Mouse (Mus musculus): ENCODE data around the gene Tbc1d8.

The Tbc1d8 gene

GRCm38 (mm10) chr1:39478057-39478895 lies at the start of gene Tbc1d8:
TSS of gene Tbc1d8 (minus strand) at chr1:39478755.
- peak; percentile 71 to 82 for DNase-seq (ENCODE audit: low spot score in 2 of 2)

- no peak for DNase-seq (ENCODE audit: low spot score in 2 of 2)
These were observed 49.8 kb upstream of the Tbc1d8 start for GRCm38 (mm10) chr1:39528319-39528718.

DNA sequence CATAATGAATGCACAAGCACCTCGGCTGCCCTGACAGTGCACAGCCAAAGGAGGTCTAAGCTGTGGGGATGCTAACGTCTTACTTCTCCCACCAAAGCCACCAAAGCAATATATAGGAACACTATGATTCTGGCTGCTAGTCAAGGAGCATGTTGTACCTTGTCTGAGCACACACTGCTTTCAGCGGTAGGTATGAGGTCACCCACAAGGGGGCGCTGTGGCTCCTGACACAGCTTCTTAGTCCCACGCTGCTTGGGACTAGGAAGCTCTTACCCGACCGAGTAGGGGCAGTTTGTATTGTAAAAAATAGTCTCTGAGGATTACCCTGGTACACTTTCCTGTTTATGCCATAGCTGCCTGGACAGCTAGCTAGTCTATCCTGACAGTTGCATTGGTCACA lies 48.9 kb upstream of the Tbc1d8 start:
- peak; percentile 73 to 74 for DNase-seq (ENCODE audit: low spot score in 2 of 2)

GRCm38 (mm10) chr1:39526371-39527167 lies 48.0 kb upstream of the Tbc1d8 start:
- no peak for DNase-seq (ENCODE audit: low spot score in 2 of 2)

GRCm38 (mm10) chr1:39525763-39526162 lies 47.2 kb upstream of the Tbc1d8 start:
- DNase-seq (ENCODE audit: low spot score in 2 of 2), result no peak

GRCm38 (mm10) chr1:39522519-39522918 lies 44.0 kb upstream of the Tbc1d8 start:
- peak in 1 of 2 experiments; percentile 31 for DNase-seq (ENCODE audit: low spot score in 2 of 2)

DNA sequence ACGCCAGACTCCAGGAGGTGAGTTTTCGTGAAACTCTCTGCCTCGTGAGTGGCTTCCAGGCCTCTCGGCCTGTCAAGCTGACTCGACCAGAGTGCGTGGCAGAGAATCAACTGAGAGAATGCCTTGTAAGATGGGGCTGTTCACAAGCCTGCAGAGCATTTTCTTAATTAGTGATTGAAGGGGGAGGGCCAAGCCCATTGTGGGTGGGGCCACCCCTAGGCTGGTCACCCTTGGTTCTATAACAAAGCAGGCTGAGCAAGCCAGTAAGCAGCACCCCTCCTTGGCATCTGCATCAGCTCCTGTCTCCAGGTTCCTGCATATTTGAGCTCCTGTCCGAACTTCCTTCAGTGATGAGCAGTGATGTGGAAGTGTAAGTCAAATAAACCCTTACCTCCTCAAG lies 42.8 kb upstream of the Tbc1d8 start:
- DNase-seq (ENCODE audit: low spot score in 2 of 2), result no peak

- no peak for DNase-seq (ENCODE audit: low spot score in 2 of 2)
These were observed 36.9 kb upstream of the Tbc1d8 start for GRCm38 (mm10) chr1:39515303-39515991.

GRCm38 (mm10) chr1:39512183-39512582 lies 33.6 kb upstream of the Tbc1d8 start:
- no peak for DNase-seq (ENCODE audit: low spot score in 2 of 2)

DNA sequence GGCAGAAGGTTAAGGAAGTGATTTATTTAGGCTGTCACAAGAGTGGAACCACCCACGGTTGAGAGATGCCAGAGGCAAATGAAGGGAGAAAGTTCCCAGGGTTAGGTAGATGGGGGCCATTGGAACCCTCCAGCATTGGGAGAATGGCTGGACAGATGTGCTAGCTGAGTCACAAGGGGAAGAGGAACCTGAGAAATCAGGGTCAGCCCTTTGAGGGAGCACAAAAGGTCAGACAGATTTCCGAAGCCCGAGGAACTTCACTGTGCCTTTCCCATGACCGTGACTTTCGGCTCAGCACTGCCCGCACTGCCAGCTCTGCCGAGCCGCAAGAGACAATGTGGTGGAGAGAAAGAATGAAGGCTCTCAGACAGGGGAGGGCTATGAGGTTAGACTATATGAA lies 33.2 kb upstream of the Tbc1d8 start:
- no peak for DNase-seq (ENCODE audit: low spot score in 2 of 2)

DNA sequence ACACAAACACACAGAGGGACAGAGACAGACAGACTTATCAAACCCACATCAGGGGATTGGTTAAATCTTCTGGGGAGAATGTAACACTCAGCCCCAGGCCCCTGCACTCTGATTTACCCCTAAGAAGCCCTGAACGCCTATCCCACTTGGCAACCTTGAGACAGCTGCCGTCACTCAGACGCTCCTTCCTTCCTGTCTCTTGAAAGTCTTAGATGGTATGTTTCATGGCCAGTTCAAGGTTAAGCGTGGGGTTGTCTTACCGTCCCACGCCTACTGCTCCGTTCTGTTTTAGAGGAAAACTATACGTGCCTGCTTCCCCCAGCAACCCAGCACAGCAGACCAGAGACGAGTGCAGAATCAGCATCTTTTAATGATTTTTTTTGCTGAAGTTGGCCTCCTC lies 27.0 kb upstream of the Tbc1d8 start:
- DNase-seq (ENCODE audit: low spot score in 2 of 2), result no peak

GRCm38 (mm10) chr1:39504261-39504660 lies 25.7 kb upstream of the Tbc1d8 start:
- DNase-seq (ENCODE audit: low spot score in 2 of 2), result no peak

DNA sequence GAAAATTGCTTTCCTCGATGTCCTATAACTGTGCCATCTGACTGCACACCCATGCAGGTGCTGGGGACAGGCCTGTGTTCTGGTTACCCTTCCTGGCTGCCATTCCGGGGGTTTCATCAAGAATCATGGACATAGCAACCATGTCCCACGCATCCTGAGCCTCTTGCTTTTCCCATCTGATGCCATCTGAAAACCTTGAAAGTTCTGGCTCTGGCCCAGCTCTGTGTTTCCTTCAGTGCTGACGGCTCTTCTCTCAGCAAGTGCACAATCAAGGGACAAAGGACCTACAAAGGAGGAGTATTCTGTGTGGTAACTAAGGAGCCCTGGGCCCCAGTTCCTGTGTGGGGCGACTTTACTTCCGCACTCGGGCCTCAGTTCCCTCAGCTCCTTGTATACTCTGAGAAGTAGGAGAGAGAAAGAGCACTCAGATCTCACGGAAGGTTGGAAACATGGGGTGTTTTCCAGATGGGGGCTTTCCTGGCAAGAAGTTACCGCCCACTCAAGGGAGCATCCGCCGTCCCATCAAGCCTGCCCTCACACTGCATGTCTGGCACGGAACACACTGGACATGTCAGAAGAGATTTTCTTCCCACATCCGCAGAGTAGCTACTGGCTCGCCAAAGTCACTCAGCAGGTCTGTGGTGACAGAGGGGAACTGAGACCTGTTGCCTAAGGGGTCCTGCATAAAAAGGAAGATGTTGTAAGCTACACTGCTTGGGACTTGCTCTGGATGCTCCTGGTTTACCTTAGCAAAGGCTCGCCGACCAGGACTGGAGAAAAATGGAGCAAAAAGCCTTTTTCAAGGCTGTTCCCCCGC lies 24.5 kb upstream of the Tbc1d8 start:
- no peak for DNase-seq (ENCODE audit: low spot score in 2 of 2)

DNA sequence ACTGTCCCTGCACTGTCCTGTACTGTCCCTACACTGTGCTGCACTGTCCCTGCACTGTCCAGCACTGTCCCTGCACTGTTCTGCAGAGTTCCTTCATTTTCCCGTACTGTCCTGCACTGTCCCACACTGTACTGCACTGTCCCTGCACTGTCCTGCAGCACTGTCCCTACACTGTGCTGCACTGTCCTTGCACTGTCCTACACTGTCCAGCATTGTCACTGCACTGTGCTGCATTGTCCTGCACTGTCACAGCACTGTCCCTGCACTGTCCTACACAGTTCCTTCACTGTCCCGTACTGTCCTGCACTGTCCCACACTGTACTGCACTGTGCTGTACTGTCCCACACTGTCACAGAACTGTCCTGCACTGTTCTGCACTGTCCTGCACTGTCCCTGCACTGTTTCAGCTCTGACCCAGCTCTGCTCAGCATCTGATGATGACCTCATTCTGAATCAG lies 21.0 kb upstream of the Tbc1d8 start:
- DNase-seq (ENCODE audit: low spot score in 2 of 2), result no peak

- no peak for DNase-seq (ENCODE audit: low spot score in 2 of 2)
These were observed 19.2 kb upstream of the Tbc1d8 start for GRCm38 (mm10) chr1:39497748-39498147.

GRCm38 (mm10) chr1:39496995-39497394 lies 18.4 kb upstream of the Tbc1d8 start:
- no peak for DNase-seq (ENCODE audit: low spot score in 2 of 2)

DNA sequence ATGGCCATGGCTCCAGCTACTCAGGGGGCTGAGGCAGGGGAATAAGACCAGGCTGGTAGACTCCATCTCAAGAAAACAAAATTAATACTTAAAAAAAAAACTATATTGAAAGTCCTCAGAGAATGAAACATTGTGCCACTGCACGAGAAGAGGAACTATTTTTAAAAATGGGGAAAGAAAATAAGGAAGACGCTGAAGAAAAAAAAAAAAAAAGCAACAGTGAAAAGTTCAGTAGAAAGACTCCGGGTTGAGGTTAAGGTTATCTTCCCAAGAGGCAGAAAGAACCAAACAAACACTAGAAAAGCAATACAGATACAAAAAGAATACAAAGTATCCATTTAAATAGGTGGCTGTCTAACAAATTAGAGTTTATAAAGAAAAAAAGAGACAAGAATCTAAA lies 15.1 kb upstream of the Tbc1d8 start:
- DNase-seq (ENCODE audit: low spot score in 2 of 2), result no peak

GRCm38 (mm10) chr1:39493165-39493564 lies 14.6 kb upstream of the Tbc1d8 start:
- no peak for DNase-seq (ENCODE audit: low spot score in 2 of 2)

GRCm38 (mm10) chr1:39487370-39487769 lies 8.8 kb upstream of the Tbc1d8 start:
- DNase-seq (ENCODE audit: low spot score in 2 of 2), result no peak

GRCm38 (mm10) chr1:39482115-39482815 lies 3.7 kb upstream of the Tbc1d8 start:
- DNase-seq (ENCODE audit: low spot score in 2 of 2), result no peak

DNA sequence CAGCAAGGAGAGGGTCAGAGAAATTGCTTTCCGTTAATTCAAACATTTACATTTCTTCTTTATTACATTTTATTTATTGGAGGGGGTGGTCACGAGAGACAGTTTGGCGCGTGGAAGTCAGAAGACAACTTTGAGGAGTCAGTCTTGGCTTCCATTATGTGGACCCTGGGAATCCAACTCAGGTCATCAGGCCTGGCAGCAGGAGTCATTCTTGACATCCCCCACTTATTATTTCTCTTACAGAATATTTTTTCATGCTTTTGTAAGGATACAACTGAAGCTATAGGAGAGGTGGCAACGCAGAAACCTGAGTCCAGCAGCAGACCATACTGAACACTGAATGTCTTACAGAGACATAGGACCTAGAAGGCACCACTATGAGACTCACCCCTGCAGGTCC lies 699 bp upstream of the Tbc1d8 start:
- no peak for DNase-seq (ENCODE audit: low spot score in 2 of 2)

Measured in cerebellum, postnatal 4 days (tissue).